Mouse (Mus musculus) spleen, adult 2 months (tissue): ENCODE results near the gene Nkrf. TPM values are rescaled to one million over a fixed set of nuclear protein-coding genes. Genes with fewer than 3 reads are reported as not detected.

Experiments used
- DNase-seq, 2 experiments: peaks; one replicate each; pipeline versions ENCODE4 v3.0.0 to v3.0.0-alpha.2; 2012 to 2021; ENCODE audit warnings: low spot score in 2 of 2, low read depth in 1 of 2
- H3K27ac ChIP-seq: fragments of 200-500 bp; 2 replicates; pipeline ENCODE4 v1.5.1; 2012; ENCODE audit warnings: low read length, inconsistent platforms; ENCODE audit not compliant: insufficient read depth
- H3K27me3 ChIP-seq: fragments of 200-500 bp; 2 replicates; pipeline ENCODE4 v1.6.1; 2012; ENCODE audit warnings: mild to moderate bottlenecking, moderate library complexity, low read length, inconsistent platforms; ENCODE audit not compliant: control insufficient read depth, insufficient read depth
- H3K36me3 ChIP-seq: fragments of 200-500 bp; 2 replicates; pipeline ENCODE4 v1.6.1; 2012; ENCODE audit warnings: mild to moderate bottlenecking, low read length, inconsistent platforms; ENCODE audit not compliant: control insufficient read depth, insufficient read depth
- H3K4me1 ChIP-seq: fragments of 200-500 bp; 2 replicates; pipeline ENCODE4 v1.6.1; 2011; ENCODE audit warnings: inconsistent platforms; ENCODE audit not compliant: control insufficient read depth, insufficient read depth, insufficient read length
- H3K4me3 ChIP-seq: fragments of 200-500 bp; 2 replicates; pipeline ENCODE4 v1.5.1; 2011; ENCODE audit warnings: mild to moderate bottlenecking, inconsistent platforms; ENCODE audit not compliant: insufficient read depth, insufficient read length; ENCODE audit errors: extremely low read depth
- CTCF ChIP-seq: fragments of 200-500 bp; IDR thresholded peaks from 2 replicates; pipeline ENCODE4 v1.5.1; 2011; ENCODE audit warnings: mild to moderate bottlenecking, inconsistent platforms; ENCODE audit not compliant: insufficient read depth, insufficient read length, insufficient replicate concordance; ENCODE audit errors: extremely low read depth
- POLR2A ChIP-seq: fragments of 200-500 bp; IDR thresholded peaks from 2 replicates; pipeline ENCODE4 v1.6.1; 2011; ENCODE audit warnings: low read depth, low read length, inconsistent platforms
- WGBS: fragments of 180-500 bp; shearing (Covaris S2); methylation state at CpG from one replicate; pipeline ENCODE4 v1.1.7; 2018; 5-methylcytosine and 5-hydroxymethylcytosine counted together
- polyA plus RNA-seq: library from polyadenylated mRNA; depleted of rRNA; stranded (reverse); fragments of >200 nt; gene quantifications from 2 replicates; pipeline ENCODE4 v1.2.3, GENCODE M21; 2012

Gene Nkrf
- polyA plus RNA-seq, 1 experiment, result 0.46 TPM

- Histone ChIP-seq H3K4me1 (no peaks in the 10 kb centered on the region), H3K36me3 (peaks cover 3% of the 10 kb centered on the region), H3K27me3 (no peaks in the 10 kb centered on the region), H3K4me3 (no peak overlapping the region), H3K27ac (no peak overlapping the region)
- WGBS, result 90% methylated on average over 1 of the region's 1 CpGs
- TF ChIP-seq POLR2A (no peak), CTCF (no peak)
- no peak for DNase-seq
Observed at GRCm38 (mm10) chrX:36884719-36885118, 18.0 kb downstream of the Nkrf start.

- whole genome bisulfite sequencing, result 19% methylated on average over 36 of the region's 36 CpGs
- peak overlapping the region; percentile 81 for H3K27ac ChIP-seq
- H3K27me3 ChIP-seq, result no peaks in the 10 kb centered on the region
- peak in 1 of 2 experiments; percentile 21 for DNase-seq
- peak overlapping the region; percentile 78 for H3K4me3 ChIP-seq
- H3K4me1 ChIP-seq, result no peaks in the 10 kb centered on the region; the same call in none of the 2 replicates
- TF ChIP-seq CTCF, result no peak
- no peak for TF ChIP-seq POLR2A
- no peaks in the 10 kb centered on the region for H3K36me3 ChIP-seq
Observed at GRCm38 (mm10) chrX:36874704-36875128, 28.0 kb downstream of the Nkrf start.

- TF ChIP-seq CTCF, result no peak
- TF ChIP-seq POLR2A, result peak; percentile 83
- H3K4me3 ChIP-seq, result peak overlapping the region; percentile 78
- WGBS, result 26% methylated on average over 57 of the region's 57 CpGs
- H3K27me3 ChIP-seq, result no peaks in the 10 kb centered on the region
- DNase-seq, result peak; percentile 73 to 85
- H3K36me3 ChIP-seq, result no peaks in the 10 kb centered on the region
- peak overlapping the region; percentile 81 for H3K27ac ChIP-seq
- no peaks in the 10 kb centered on the region; the same call in none of the 2 replicates for H3K4me1 ChIP-seq
Observed at GRCm38 (mm10) chrX:36874178-36874696, 28.5 kb downstream of the Nkrf start.

- H3K4me3 ChIP-seq, result peak within 1 kb of the TSS; percentile 78
- H3K27me3 ChIP-seq, result no peaks in the 10 kb centered on the region
- H3K4me1 ChIP-seq, result no peaks in the 10 kb centered on the region; the same call in none of the 2 replicates
- no peak for TF ChIP-seq POLR2A
- TF ChIP-seq CTCF, result no peak
- no peaks in the 10 kb centered on the region for H3K36me3 ChIP-seq
- H3K27ac ChIP-seq, result peak within 1 kb of the TSS; percentile 81
- no peak for DNase-seq
- 30% methylated on average over 8 of the region's 8 CpGs for WGBS
Observed at GRCm38 (mm10) chrX:36873765-36874164, 28.9 kb downstream of the Nkrf start, which contains the start of the genes Ube2a and C330007P06Rik. Ube2a (plus strand) TSS chrX:36873900. C330007P06Rik (minus strand) TSS chrX:36874111.

- H3K36me3 ChIP-seq, result no peaks in the 10 kb centered on the region
- H3K4me3 ChIP-seq, result no peak overlapping the region
- no peaks in the 10 kb centered on the region for H3K27me3 ChIP-seq
- no peak overlapping the region for H3K27ac ChIP-seq
- TF ChIP-seq POLR2A, result no peak
- TF ChIP-seq CTCF, result no peak
- 44% methylated on average over 3 of the region's 3 CpGs for WGBS
- no peaks in the 10 kb centered on the region; the same call in none of the 2 replicates for H3K4me1 ChIP-seq
- no peak for DNase-seq
Observed at GRCm38 (mm10) chrX:36870372-36870771, 32.3 kb downstream of the Nkrf start.

GRCm38 (mm10) chrX:36864609-36865328 is 37.9 kb downstream of the Nkrf start:
- DNase-seq, result no peak
- TF ChIP-seq CTCF (no peak), POLR2A (no peak)
- H3K27me3 ChIP-seq, result no peaks in the 10 kb centered on the region
- H3K36me3 ChIP-seq, result no peaks in the 10 kb centered on the region
- H3K4me1 ChIP-seq, result no peaks in the 10 kb centered on the region; the same call in 1 of the 2 replicates
- peak overlapping the region; percentile 66 for H3K4me3 ChIP-seq
- WGBS, result 65% methylated on average over 8 of the region's 8 CpGs
- H3K27ac ChIP-seq, result no peak overlapping the region; the same call in 1 of the 2 replicates
